Mouse (Mus musculus) lung, postnatal 0 days (tissue): ENCODE results near the gene Tcn2. TPM values are rescaled to one million over a fixed set of nuclear protein-coding genes. Genes with fewer than 3 reads are reported as not detected.

Source experiments
- ATAC-seq: fragments of 200-750 bp; cut with Nextera tagmentation; 2 replicates; pipeline ENCODE4 v1.8.0; 2017; ENCODE audit warnings: moderate library complexity
- DNase-seq: peaks from one replicate; pipeline ENCODE4 v3.0.0-alpha.2; 2016; ENCODE audit warnings: low spot score
- H3K27ac ChIP-seq: fragments of 300-500 bp; sonication (generic); 2 replicates; pipeline ENCODE4 v1.5.1; 2014; ENCODE audit warnings: antibody characterized with exemption, mild to moderate bottlenecking, low read length, mixed read lengths
- H3K27me3 ChIP-seq: fragments of 300-500 bp; sonication (generic); replicated peaks from 2 replicates; pipeline ENCODE4 v1.6.1; 2014; ENCODE audit warnings: low read length, mixed read lengths; ENCODE audit not compliant: insufficient read depth
- H3K36me3 ChIP-seq: fragments of 300-500 bp; sonication (generic); 2 replicates; pipeline ENCODE4 v1.6.1; 2014; ENCODE audit warnings: low read length, mixed read lengths; ENCODE audit not compliant: insufficient read depth
- H3K4me1 ChIP-seq: fragments of 300-500 bp; sonication (generic); 2 replicates; pipeline ENCODE4 v1.6.1; 2014; ENCODE audit warnings: antibody characterized with exemption, low read depth, low read length, mixed read lengths; ENCODE audit not compliant: insufficient read depth
- H3K4me2 ChIP-seq: fragments of 300-500 bp; sonication (generic); replicated peaks from 2 replicates; pipeline ENCODE4 v1.6.1; 2014; ENCODE audit warnings: low read depth, mild to moderate bottlenecking, low read length, moderate library complexity, mixed read lengths
- H3K4me3 ChIP-seq: fragments of 300-500 bp; sonication (generic); 2 replicates; pipeline ENCODE4 v1.5.1; 2014; ENCODE audit warnings: low read depth, low read length
- H3K9ac ChIP-seq: fragments of 300-500 bp; sonication (generic); replicated peaks from 2 replicates; pipeline ENCODE4 v1.6.1; 2014; ENCODE audit warnings: low read depth, mild to moderate bottlenecking
- H3K9me3 ChIP-seq: fragments of 300-500 bp; sonication (generic); 2 replicates; pipeline ENCODE4 v1.6.1; 2016; ENCODE audit warnings: low read length, mixed read lengths
- CTCF ChIP-seq: IDR thresholded peaks from 2 replicates; pipeline ENCODE4 v1.5.1; 2016; ENCODE audit warnings: antibody characterized with exemption, mild to moderate bottlenecking
- EP300 ChIP-seq: IDR thresholded peaks from 2 replicates; pipeline ENCODE4 v1.6.1; 2016; ENCODE audit warnings: antibody characterized with exemption, mild to moderate bottlenecking, control low read depth
- WGBS: fragments of 180-500 bp; shearing (Covaris S2); extraction: QIAGEN DNeasy Blood & Tissue Kit; methylation state at CpG from one replicate; pipeline ENCODE4 v1.1.7; 2014; 5-methylcytosine and 5-hydroxymethylcytosine counted together
- polyA plus RNA-seq: library from polyadenylated mRNA; unstranded; fragments of >200 nt; fragmentation: Nextera tagmentation; extraction: Ambion mirVana; gene quantifications from 2 replicates; pipeline ENCODE4 v1.2.1, GENCODE M21; 2015

Gene Tcn2
- 152 and 170 TPM in 2 replicates for polyA plus RNA-seq

- ATAC-seq (peak; percentile 92), DNase-seq (peak; percentile 97)
- Histone ChIP-seq H3K9ac (peak within 1 kb of the TSS; percentile 48), H3K36me3 (peaks cover 8% of the 10 kb centered on the region; the same call in 1 of the 2 replicates), H3K9me3 (no peaks in the 10 kb centered on the region), H3K4me1 (no peaks in the 10 kb centered on the region; the same call in 1 of the 2 replicates), H3K4me2 (peak within 1 kb of the TSS; percentile 67), H3K27ac (peak within 1 kb of the TSS; percentile 64), H3K4me3 (peak within 1 kb of the TSS; percentile 51), H3K27me3 (no peaks in the 10 kb centered on the region)
- TF ChIP-seq EP300 = peak; percentile 87
- TF ChIP-seq CTCF = no peak
- WGBS = 3% methylated on average over 15 of the region's 26 CpGs
Measured at GRCm38 (mm10) chr11:3931511-3932211, at the start of gene Tcn2. Tcn2 (minus strand) TSS chr11:3932159.

GRCm38 (mm10) chr11:3981536-3981935, 49.6 kb upstream of the Tcn2 start:
- DNase-seq (no peak), ATAC-seq (no peak)
- Histone ChIP-seq H3K4me3 (no peak overlapping the region), H3K4me2 (no peak overlapping the region), H3K9me3 (no peaks in the 10 kb centered on the region), H3K9ac (no peak overlapping the region), H3K36me3 (peaks cover 8% of the 10 kb centered on the region), H3K4me1 (0 out of 2 replicates have a peak, but pooled peaks cover 6% of the 10 kb centered on the region), H3K27me3 (0 out of 2 replicates have a peak, but pooled peaks cover 3% of the 10 kb centered on the region), H3K27ac (no peak overlapping the region)
- 48% methylated on average over 6 of the region's 6 CpGs for WGBS
- TF ChIP-seq EP300 (no peak), CTCF (no peak)

- Histone ChIP-seq H3K4me1 (0 out of 2 replicates have a peak, but pooled peaks cover 3% of the 10 kb centered on the region), H3K9me3 (no peaks in the 10 kb centered on the region), H3K27me3 (no peaks in the 10 kb centered on the region), H3K36me3 (peaks cover 25% of the 10 kb centered on the region), H3K9ac (no peak overlapping the region), H3K4me2 (no peak overlapping the region), H3K27ac (no peak overlapping the region), H3K4me3 (no peak overlapping the region)
- no peak for TF ChIP-seq CTCF
- TF ChIP-seq EP300 = no peak
- DNase-seq = no peak
- ATAC-seq = no peak
- 90% methylated on average over 5 of the region's 5 CpGs for WGBS
Measured at GRCm38 (mm10) chr11:3978421-3978820, 46.5 kb upstream of the Tcn2 start.

GRCm38 (mm10) chr11:3976678-3977077, 44.7 kb upstream of the Tcn2 start, which contains the start of gene 4930556J24Rik:
4930556J24Rik (minus strand) TSS chr11:3976778.
- H3K4me1 ChIP-seq = no peaks in the 10 kb centered on the region
- DNase-seq = no peak
- no peaks in the 10 kb centered on the region for H3K27me3 ChIP-seq
- no peak for TF ChIP-seq EP300
- no peak for TF ChIP-seq CTCF
- no peak within 1 kb of the TSS for H3K4me2 ChIP-seq
- 96% methylated on average over 6 of the region's 6 CpGs for WGBS
- no peak within 1 kb of the TSS for H3K27ac ChIP-seq
- H3K4me3 ChIP-seq = no peak within 1 kb of the TSS
- no peaks in the 10 kb centered on the region for H3K9me3 ChIP-seq
- ATAC-seq = no peak
- no peak within 1 kb of the TSS for H3K9ac ChIP-seq
- H3K36me3 ChIP-seq = peaks cover 36% of the 10 kb centered on the region

- WGBS = 74% methylated on average over 3 of the region's 3 CpGs
Measured at GRCm38 (mm10) chr11:3974311-3974710, 42.4 kb upstream of the Tcn2 start.

GRCm38 (mm10) chr11:3973081-3973480, 41.1 kb upstream of the Tcn2 start:
- no peaks in the 10 kb centered on the region for H3K9me3 ChIP-seq
- no peak overlapping the region for H3K27ac ChIP-seq
- H3K36me3 ChIP-seq = peaks cover 56% of the 10 kb centered on the region
- H3K4me3 ChIP-seq = no peak overlapping the region
- ATAC-seq (no peak), DNase-seq (no peak)
- WGBS = 94% methylated on average over 7 of the region's 7 CpGs
- no peak overlapping the region for H3K4me2 ChIP-seq
- no peak for TF ChIP-seq EP300
- no peak for TF ChIP-seq CTCF
- no peak overlapping the region for H3K9ac ChIP-seq
- no peaks in the 10 kb centered on the region for H3K4me1 ChIP-seq
- H3K27me3 ChIP-seq = no peaks in the 10 kb centered on the region

More at GRCm38 (mm10) chr11:3974311-3974710, 42.4 kb upstream of the Tcn2 start:
- ATAC-seq (no peak), DNase-seq (no peak)
- H3K9ac ChIP-seq = no peak overlapping the region
- peaks cover 56% of the 10 kb centered on the region for H3K36me3 ChIP-seq
- no peaks in the 10 kb centered on the region for H3K27me3 ChIP-seq
- no peaks in the 10 kb centered on the region for H3K4me1 ChIP-seq
- no peak for TF ChIP-seq CTCF
- TF ChIP-seq EP300 = no peak
- H3K27ac ChIP-seq = no peak overlapping the region
- H3K4me2 ChIP-seq = no peak overlapping the region
- no peaks in the 10 kb centered on the region for H3K9me3 ChIP-seq
- H3K4me3 ChIP-seq = no peak overlapping the region
